Mouse (Mus musculus) C2C12 (cell line): ENCODE results near the gene Igfals. TPM values are rescaled to one million over a fixed set of nuclear protein-coding genes. Genes with fewer than 3 reads are reported as not detected.
A peak's percentile ranks its signal among the peaks of the same experiment; 100 is the strongest.

Source experiments
- H3K27me3 ChIP-seq: one replicate; pipeline ENCODE4 v1.6.1; 2011; ENCODE audit not compliant: control insufficient read depth, insufficient read depth, insufficient read length
- H3K36me3 ChIP-seq: one replicate; pipeline ENCODE4 v1.6.1; 2011; ENCODE audit not compliant: control insufficient read depth, insufficient read depth
- H3K4me3 ChIP-seq: one replicate; pipeline ENCODE4 v1.5.1; 2011; ENCODE audit warnings: mild to moderate bottlenecking, control low read depth; ENCODE audit not compliant: poor library complexity, insufficient read depth, severe bottlenecking
- H3K79me2 ChIP-seq: one replicate; pipeline ENCODE4 v1.6.1; 2011; ENCODE audit not compliant: control insufficient read depth, insufficient read depth
- H3K79me3 ChIP-seq: one replicate; pipeline ENCODE4 v1.6.1; 2011; ENCODE audit warnings: low read depth, control low read depth
- H3ac ChIP-seq: one replicate; pipeline ENCODE3; 2011; ENCODE audit warnings: low read depth; ENCODE audit not compliant: control insufficient read depth, insufficient read length
- CEBPB ChIP-seq: IDR thresholded peaks from one replicate; pipeline ENCODE4 v1.6.1; 2011; ENCODE audit warnings: low read depth, mild to moderate bottlenecking, control low read depth, moderate library complexity
- CTCF ChIP-seq: IDR thresholded peaks from one replicate; pipeline ENCODE4 v1.5.1; 2011; ENCODE audit not compliant: control insufficient read depth, insufficient read depth, insufficient read length
- FOSL1 ChIP-seq: IDR thresholded peaks from one replicate; pipeline ENCODE4 v1.8.0; 2011; ENCODE audit warnings: mild to moderate bottlenecking, low read length; ENCODE audit not compliant: poor library complexity, insufficient read depth, severe bottlenecking
- MAX ChIP-seq: IDR thresholded peaks from one replicate; pipeline ENCODE4 v1.6.1; 2011; ENCODE audit warnings: mild to moderate bottlenecking, control low read depth
- MYOD1 ChIP-seq: IDR thresholded peaks from one replicate; pipeline ENCODE4 v1.6.1; 2011; ENCODE audit warnings: low read depth; ENCODE audit not compliant: control insufficient read depth, insufficient read length
- MYOG ChIP-seq: IDR thresholded peaks from one replicate; pipeline ENCODE4 v1.6.1; 2011; ENCODE audit not compliant: control insufficient read depth, insufficient read length; ENCODE audit errors: extremely low read depth
- USF1 ChIP-seq: IDR thresholded peaks from one replicate; pipeline ENCODE4 v1.6.1; 2011; ENCODE audit warnings: low read depth, mild to moderate bottlenecking, control low read depth, moderate library complexity
- polyA plus RNA-seq: library from polyadenylated mRNA; unstranded; fragments of >200 nt; fragmentation: generic; extraction: Trizol; gene quantifications from one replicate; pipeline ENCODE4 v1.2.1, GENCODE M21; 2012; ENCODE audit warnings: missing spikeins

The Igfals gene
- polyA plus RNA-seq, 1 experiment = 0.06 TPM

GRCm38 (mm10) chr17:24874405-24874745, 8.6 kb downstream of the Igfals start:
- no peaks in the 10 kb centered on the region for H3K79me2 ChIP-seq
- H3K79me3 ChIP-seq = no peaks in the 10 kb centered on the region
- H3K36me3 ChIP-seq = no peaks in the 10 kb centered on the region
- peaks cover 5% of the 10 kb centered on the region for H3K27me3 ChIP-seq
- H3K4me3 ChIP-seq = no peak overlapping the region
- no peak for TF ChIP-seq FOSL1
- TF ChIP-seq CTCF = no peak
- TF ChIP-seq USF1 = no peak
- TF ChIP-seq CEBPB = no peak
- TF ChIP-seq MAX = no peak
- no peak for TF ChIP-seq MYOG
- no peak for TF ChIP-seq MYOD1
- H3ac ChIP-seq = no peak overlapping the region

DNA sequence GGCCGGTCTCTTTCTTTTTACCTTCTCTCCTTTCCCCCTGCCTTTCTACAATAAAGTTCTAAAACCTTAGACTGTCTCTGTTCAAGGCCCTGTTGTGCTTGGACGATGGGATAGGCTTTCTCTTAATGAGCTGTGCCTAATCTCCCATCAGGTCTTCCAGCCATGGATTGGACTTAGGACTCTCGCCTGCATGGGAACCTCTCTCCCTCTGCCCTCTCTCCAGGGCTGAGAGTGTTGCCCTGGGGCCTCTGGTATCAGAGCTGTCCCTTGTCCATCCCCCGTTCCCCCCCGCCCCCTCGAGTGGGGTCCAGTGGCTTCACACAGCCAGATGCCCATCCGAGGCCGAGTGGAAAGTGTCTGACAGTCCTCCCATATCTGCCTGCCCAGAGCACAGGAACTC, 9.2 kb downstream of the Igfals start:
- Histone ChIP-seq H3K79me3 (no peaks in the 10 kb centered on the region), H3ac (no peak overlapping the region), H3K27me3 (peaks cover 5% of the 10 kb centered on the region), H3K4me3 (no peak overlapping the region), H3K36me3 (no peaks in the 10 kb centered on the region), H3K79me2 (no peaks in the 10 kb centered on the region)
- TF ChIP-seq USF1 = no peak
- TF ChIP-seq CTCF = no peak
- no peak for TF ChIP-seq CEBPB
- no peak for TF ChIP-seq MYOD1
- no peak for TF ChIP-seq MAX
- no peak for TF ChIP-seq FOSL1
- TF ChIP-seq MYOG = no peak

DNA sequence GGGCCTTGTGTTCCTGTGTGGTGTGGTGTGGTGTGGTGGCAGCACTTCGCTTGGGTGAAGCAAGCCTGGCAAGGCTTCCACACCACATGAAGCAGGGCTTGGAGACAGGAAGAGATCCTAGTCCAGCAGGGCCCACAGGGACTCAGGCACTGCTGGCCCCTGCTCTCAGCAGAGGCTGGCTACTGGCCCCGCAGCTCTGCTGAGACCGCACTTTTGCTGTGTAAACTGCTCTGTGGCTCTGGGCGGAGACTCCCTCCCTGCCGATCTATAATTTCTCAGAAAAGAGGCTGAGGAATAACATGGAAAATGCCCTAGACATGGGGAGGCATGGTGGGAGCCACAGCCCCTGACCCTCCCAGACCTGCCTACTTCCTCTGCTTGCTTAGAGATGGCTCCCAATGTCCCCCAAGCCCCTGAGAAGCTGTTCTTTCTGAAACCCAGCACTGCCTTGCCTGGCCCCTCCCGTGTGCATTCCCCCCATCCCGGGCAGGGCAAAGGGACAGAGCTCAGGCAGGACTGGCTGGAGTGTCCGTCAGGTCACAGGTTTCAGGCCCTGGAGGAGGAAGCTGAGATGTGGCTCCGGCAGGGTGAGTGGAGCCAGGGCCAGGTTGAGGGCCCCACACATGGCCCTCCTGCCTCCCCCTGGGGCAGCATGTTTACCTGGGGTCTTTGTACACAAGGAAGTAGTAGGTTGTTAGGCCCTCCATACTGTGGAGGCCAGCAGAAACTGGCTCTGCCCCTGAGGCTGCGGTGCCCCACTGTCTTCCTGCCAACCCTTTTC, 11.7 kb downstream of the Igfals start:
- H3K79me3 ChIP-seq = no peaks in the 10 kb centered on the region
- H3K27me3 ChIP-seq = peaks cover 5% of the 10 kb centered on the region
- H3ac ChIP-seq = no peak overlapping the region
- no peaks in the 10 kb centered on the region for H3K79me2 ChIP-seq
- H3K36me3 ChIP-seq = no peaks in the 10 kb centered on the region
- H3K4me3 ChIP-seq = no peak overlapping the region
- TF ChIP-seq MYOG = no peak
- TF ChIP-seq MYOD1 = no peak
- no peak for TF ChIP-seq MAX
- no peak for TF ChIP-seq CEBPB

- no peak overlapping the region for H3K4me3 ChIP-seq
- no peak for TF ChIP-seq FOSL1
- no peak for TF ChIP-seq MYOD1
- TF ChIP-seq CTCF = no peak
- TF ChIP-seq MYOG = no peak
- no peak for TF ChIP-seq CEBPB
- no peak for TF ChIP-seq USF1
- TF ChIP-seq MAX = no peak
- H3K36me3 ChIP-seq = no peaks in the 10 kb centered on the region
- no peaks in the 10 kb centered on the region for H3K79me2 ChIP-seq
- peaks cover 5% of the 10 kb centered on the region for H3K27me3 ChIP-seq
- H3ac ChIP-seq = no peak overlapping the region
- H3K79me3 ChIP-seq = no peaks in the 10 kb centered on the region
These were observed 12.3 kb downstream of the Igfals start for GRCm38 (mm10) chr17:24878117-24878397.

- Histone ChIP-seq H3K27me3 (peaks cover 5% of the 10 kb centered on the region), H3K79me3 (no peaks in the 10 kb centered on the region), H3ac (no peak overlapping the region), H3K79me2 (no peaks in the 10 kb centered on the region), H3K4me3 (no peak overlapping the region), H3K36me3 (no peaks in the 10 kb centered on the region)
- TF ChIP-seq MAX = no peak
- no peak for TF ChIP-seq FOSL1
- no peak for TF ChIP-seq MYOD1
- no peak for TF ChIP-seq USF1
- no peak for TF ChIP-seq CEBPB
- TF ChIP-seq CTCF = no peak
- TF ChIP-seq MYOG = no peak
These were observed 12.7 kb downstream of the Igfals start for GRCm38 (mm10) chr17:24878531-24878930.

GRCm38 (mm10) chr17:24881738-24882440, 16.1 kb downstream of the Igfals start:
- TF ChIP-seq CTCF (peak; percentile 53), FOSL1 (no peak)
- Histone ChIP-seq H3K36me3 (no peaks in the 10 kb centered on the region), H3K27me3 (no peaks in the 10 kb centered on the region), H3K4me3 (no peak overlapping the region), H3ac (no peak overlapping the region), H3K79me3 (peaks cover 9% of the 10 kb centered on the region), H3K79me2 (peaks cover 14% of the 10 kb centered on the region)
